Mouse (Mus musculus) lung, postnatal 0 days (tissue): ENCODE results near the gene Cenph.

ENCODE experiments used
- CTCF ChIP-seq: IDR thresholded peaks from 2 replicates; pipeline ENCODE4 v1.5.1; 2016; ENCODE audit warnings: antibody characterized with exemption, mild to moderate bottlenecking
- EP300 ChIP-seq: IDR thresholded peaks from 2 replicates; pipeline ENCODE4 v1.6.1; 2016; ENCODE audit warnings: antibody characterized with exemption, mild to moderate bottlenecking, control low read depth

GRCm38 (mm10) chr13:100786414-100786867 lies 10.7 kb upstream of the Cenph start, which contains the start of gene Ccnb1:
- TF ChIP-seq CTCF (peak; percentile 64), EP300 (no peak)
